Mouse (Mus musculus): ENCODE measurements around the gene Zbtb46.

DNA sequence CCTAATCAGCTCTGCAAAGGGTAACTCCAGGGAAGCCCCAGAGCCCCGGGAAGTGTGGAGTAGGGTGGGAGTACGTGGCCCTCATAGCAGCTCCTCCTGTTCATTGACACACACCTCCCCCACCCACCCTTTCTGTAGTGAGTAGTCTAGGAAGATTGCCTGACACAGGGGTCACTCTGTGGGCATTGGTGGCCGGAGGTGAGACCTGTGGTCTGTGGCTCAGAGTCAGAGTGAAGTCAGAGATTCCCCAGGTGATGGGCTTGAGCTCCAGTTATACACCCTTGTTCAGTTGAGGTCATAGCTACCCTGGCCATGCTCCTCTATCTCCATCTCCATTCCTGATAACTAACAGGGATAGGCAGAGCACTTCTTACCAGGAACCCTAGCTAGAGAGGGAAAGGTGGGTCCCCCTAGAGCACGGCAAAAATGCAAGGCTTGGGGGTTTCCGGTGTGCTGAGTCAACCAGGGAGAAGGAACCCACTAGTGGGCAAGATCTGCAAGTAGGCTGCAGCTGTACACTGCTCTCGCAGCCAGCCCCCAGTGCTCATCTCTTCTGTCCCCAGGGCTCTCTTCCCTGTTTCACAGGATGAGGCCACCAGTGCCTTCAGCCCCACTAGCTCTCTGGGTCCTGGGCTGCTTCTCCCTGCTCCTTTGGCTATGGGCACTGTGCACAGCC, 77.5 kb downstream of the Zbtb46 start:
- TF ChIP-seq CTCF (conservative IDR thresholded peaks at IDR 0.05; ENCODE audit: low read length), result no peak
- TF ChIP-seq NANOG (IDR thresholded peaks at IDR 0.05; ENCODE audit: borderline replicate concordance, low read length), result no peak

Data from E14TG2a.4 (cell line).